Mouse (Mus musculus): Measurements from ENCODE around the gene Dhx40.

DNA sequence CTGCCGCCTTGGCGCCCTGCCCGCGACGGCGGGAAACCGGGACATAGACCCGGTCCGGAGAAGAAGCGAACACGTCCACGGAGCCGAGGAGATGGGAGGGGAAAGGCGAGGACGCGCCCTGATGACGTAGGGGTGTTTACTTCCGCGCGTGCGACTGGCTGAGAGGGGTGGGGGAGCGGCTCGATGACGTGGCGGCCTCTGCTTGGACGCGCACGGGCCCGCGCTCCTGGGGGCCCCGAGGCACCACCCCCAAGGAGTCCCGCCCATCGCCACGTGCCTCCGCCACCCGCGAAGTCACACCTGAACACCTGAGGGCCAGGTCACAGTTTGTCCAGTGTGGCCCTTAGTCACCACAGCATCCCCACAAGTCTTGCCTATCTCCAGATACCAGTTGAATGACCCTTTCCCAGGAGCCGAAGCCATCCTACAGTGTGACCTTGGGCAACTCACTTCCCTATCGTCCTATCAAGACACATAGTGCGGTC is at the start of gene Dhx40:
- TF ChIP-seq CTCF (IDR thresholded peaks at IDR 0.05; ENCODE audit: control insufficient read depth, insufficient read depth, insufficient read length) (no peak), USF1 (IDR thresholded peaks at IDR 0.05; ENCODE audit: low read depth) (no peak), MYOD1 (IDR thresholded peaks at IDR 0.05; ENCODE audit: control insufficient read depth, insufficient read length, low read depth) (no peak), MYOG (IDR thresholded peaks at IDR 0.05; ENCODE audit: control insufficient read depth, extremely low read depth, insufficient read length) (no peak), MAX (IDR thresholded peaks at IDR 0.05) (peak; percentile 97), CEBPB (IDR thresholded peaks at IDR 0.05; ENCODE audit: low read depth) (no peak)

All from C2C12 (cell line).